Mouse (Mus musculus) gastrocnemius, adult 2 months (tissue): ENCODE results near the gene Lrrc7. TPM values are rescaled to one million over a fixed set of nuclear protein-coding genes. Genes with fewer than 3 reads are reported as not detected.

Source experiments
- DNase-seq: peaks from one replicate; pipeline ENCODE4 v3.0.0; 2022
- H3K27ac ChIP-seq: fragments of 200-600 bp; 2 replicates; pipeline ENCODE4 v1.8.1; 2022; ENCODE audit warnings: mild to moderate bottlenecking
- H3K4me3 ChIP-seq: fragments of 200-600 bp; 2 replicates; pipeline ENCODE4 v1.8.1; 2022; ENCODE audit warnings: mild to moderate bottlenecking, moderate library complexity
- CTCF ChIP-seq: fragments of 200-600 bp; IDR thresholded peaks from 2 replicates; pipeline ENCODE4 v1.8.1; 2022; ENCODE audit warnings: antibody characterized with exemption, mild to moderate bottlenecking, moderate library complexity
- intact Hi-C: fragments of 180-260 bp; cut with DNase I; formaldehyde crosslinking; loops from one replicate; pipeline ENCODE4 v1.15.1; 2025
- long read RNA-seq, 2 experiments: library from polyadenylated mRNA; stranded (forward); transcript quantifications; one replicate each; pipeline ENCODE4 v2.0.0; 2021
- total RNA-seq, 2 experiments: library from RNA; stranded (reverse); gene quantifications; 2 replicates each; pipeline ENCODE4 v1.2.3; 2021

The Lrrc7 gene
- not detected for total RNA-seq
- long read RNA-seq, experiment 1 = 0 reads
- long read RNA-seq, experiment 2 = 0 reads

DNA sequence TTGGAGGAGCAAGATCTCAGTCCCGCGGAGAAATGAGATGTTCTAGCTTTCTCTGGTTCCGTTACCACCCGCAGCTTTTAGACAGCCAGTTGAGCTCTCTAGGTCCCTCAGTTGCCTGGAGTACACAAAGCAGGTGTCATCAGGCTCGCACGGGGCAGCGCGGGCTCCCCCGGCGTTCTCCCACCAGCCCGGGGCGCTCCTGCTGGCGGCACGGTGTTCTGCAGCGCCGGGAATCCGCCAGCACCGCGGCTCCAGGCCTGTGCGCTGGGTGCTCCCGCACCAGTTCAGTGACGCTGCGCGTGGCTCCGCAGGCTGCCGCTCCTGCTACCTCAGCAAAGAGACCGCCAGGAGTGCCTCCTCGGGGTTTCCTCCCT, at the start of gene Lrrc7:
Lrrc7 (minus strand) TSS at position 235 of the 374 bp plus-strand sequence.
- Histone ChIP-seq H3K27ac (no peak within 1 kb of the TSS), H3K4me3 (peak within 1 kb of the TSS; percentile 57)
- intact Hi-C loops = no loop called here
- no peak for DNase-seq
- TF ChIP-seq CTCF = no peak

DNA sequence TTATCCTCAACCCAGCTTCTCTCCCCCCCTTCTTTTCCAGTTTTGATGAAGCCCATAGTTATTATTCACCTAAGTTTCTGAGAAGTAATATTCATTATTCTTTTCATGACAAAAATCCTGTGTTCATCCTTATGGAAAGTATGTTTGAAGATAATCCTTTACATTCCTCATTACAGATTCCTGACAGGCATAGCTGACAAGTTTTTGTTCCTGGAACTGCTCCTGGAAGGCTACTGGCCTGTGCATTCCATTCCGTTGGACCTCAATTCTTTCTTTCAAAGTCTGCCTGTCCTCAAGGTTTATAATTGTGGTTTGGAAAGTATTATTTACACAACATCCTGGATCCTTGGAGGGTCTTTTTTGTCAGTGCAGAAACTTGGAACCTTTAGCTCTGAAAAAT, 45.0 kb upstream of the Lrrc7 start:
- intact Hi-C loops = no loop called here
- DNase-seq = no peak
- Histone ChIP-seq H3K4me3 (no peak overlapping the region), H3K27ac (no peak overlapping the region)
- no peak for TF ChIP-seq CTCF

DNA sequence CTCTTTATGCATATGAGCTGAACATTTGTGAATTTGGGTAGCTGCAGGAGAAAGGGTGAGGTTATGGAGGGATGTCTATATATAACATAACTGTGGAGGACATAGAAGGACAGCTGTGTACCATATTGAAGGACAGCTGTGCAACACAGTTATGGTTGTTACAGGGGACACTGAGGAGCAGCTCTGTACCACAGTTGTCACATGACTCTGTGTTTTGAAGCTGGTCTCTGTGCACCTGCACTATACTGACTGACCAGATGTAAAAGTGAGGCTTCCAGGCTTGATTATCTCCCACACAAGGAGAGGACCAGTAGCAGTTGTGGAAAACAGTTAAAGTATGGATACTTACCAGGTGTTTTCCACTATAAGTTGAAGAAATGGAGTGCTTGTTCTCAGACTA, 43.3 kb upstream of the Lrrc7 start:
- no peak overlapping the region for H3K4me3 ChIP-seq
- no peak overlapping the region for H3K27ac ChIP-seq
- DNase-seq = no peak
- intact Hi-C loops = no loop called here
- no peak for TF ChIP-seq CTCF

DNA sequence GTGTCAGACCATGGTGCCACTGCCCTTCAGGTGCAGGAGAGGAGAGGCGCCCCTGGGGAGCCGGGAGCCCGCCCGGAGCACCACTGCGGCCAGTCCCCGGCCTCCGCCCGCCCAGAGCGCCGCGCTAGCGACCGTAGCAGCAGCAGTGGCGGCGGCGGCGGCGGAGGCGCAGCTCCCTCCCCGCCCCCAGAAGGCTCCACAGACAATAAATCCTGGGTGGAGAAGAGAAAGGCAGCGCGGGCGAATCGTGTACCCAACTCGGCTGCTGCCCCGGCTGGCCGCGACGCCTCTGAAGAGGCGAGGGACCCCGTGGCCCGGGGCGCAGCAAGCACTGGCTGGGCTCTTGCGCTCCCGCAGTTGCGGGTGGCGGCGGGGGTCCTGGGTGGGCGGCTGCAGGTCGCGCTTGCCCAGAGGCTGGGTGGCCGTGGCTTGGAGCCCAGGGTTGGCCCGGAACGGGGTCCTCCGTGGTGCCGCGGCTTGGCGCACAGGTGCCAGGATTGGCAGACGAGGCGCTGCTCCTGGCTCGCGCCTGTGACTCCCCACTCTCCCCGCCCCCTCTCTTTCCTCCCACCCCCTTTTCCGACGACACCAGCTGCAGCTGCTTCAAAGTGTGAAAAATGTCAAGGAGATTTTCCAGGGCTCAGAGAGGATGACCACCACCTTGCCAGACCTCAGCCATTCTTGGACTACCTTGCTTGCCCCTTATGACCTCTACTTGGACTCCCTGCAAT, 600 bp downstream of the Lrrc7 start:
- peak overlapping the region; percentile 57 for H3K4me3 ChIP-seq
- no peak overlapping the region for H3K27ac ChIP-seq
- intact Hi-C loops = no loop called here
- TF ChIP-seq CTCF = no peak
- peak; percentile 22 for DNase-seq

DNA sequence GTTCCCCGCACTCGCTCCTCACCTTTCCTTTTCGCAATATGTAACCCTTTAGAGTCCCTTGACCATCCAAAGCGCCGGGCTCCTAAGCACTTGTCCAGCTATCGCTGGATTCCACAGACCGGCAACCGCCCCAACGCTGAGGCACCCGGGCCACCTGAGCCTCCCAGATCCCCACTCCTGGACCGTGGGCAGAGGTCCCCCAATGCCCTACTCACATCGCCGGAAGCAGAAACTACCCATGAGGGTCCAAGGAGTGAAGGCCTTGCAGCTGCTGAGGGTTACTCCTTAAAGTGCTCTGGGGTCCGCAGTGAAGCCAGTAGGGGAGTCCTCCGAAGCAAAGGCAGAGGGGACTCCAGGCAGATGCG, 1.1 kb downstream of the Lrrc7 start:
- intact Hi-C loops = no loop called here
- DNase-seq = no peak
- H3K27ac ChIP-seq = no peak overlapping the region
- TF ChIP-seq CTCF = no peak
- peak overlapping the region; percentile 57 for H3K4me3 ChIP-seq

DNA sequence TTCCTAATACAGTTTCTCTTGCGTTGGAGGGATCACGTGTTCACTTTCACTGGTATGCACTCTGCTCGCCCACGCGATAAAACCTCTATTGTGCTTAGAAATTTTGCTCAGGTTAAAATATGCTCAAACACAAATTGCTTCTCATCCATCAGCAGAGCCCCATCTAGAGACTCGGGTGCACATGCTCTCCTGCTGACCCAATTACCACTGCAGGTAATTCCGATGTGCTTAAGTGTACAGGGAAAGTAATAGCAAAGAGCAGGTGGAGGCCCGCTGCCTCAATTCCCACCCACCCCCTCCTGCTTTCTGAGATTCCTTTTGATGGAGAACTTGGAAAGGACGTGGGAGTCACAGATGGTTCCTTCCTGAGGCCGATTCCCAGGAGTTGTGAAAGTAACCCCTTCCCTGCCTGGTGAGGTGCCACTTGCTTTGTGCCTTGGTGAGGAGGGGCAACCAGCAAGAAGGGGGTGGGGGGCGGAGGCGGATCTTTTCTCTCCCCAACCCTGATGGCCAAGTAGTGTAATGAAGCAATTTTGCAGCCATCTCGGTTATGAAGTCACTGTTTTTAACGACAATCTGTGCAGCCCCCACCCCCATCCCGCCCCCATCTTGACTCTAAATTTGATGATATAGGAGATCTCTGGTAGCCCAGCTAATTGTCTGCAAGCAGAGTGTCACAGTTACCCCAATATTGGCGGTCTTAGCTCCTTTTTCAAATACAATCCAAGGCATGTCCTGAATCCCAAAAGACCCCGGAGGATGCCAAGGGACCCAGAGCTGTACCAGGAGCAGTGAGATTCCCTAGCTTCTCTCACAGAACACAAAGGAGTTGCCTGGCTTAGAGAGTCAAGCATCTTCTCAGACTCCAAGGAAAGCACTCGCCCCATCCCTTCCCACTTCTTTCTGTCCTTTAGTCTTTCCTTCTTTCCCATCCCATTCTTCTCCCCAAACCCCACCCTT, 2.0 kb downstream of the Lrrc7 start:
- no peak overlapping the region for H3K27ac ChIP-seq
- intact Hi-C loops = no loop called here
- no peak for TF ChIP-seq CTCF
- no peak overlapping the region for H3K4me3 ChIP-seq
- DNase-seq = no peak

DNA sequence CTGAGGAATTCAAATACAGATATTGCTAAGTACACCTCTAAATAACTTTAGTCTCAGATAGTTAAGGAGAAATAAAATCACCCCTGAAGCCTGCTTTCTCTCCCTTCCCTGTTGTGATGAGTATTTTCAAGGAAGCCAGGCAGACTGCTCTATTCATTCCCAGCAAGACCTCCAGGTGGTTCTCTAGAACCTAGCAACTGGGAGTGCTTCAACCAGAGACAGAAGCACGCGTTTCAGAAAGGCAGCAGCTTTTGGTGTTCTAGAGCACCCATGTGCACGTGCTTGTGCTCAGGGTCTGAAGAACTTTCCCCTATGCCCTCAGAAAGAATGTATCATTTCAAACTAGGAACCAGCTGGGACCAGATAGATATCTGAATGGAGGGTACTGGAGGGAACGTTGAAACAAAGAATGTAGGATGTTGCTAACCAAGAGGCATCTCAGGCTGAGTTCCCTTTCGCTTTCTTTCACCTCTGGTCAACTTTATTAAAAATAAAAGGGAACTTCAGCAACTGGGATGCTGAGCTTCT, 2.8 kb downstream of the Lrrc7 start:
- TF ChIP-seq CTCF = no peak
- no peak for DNase-seq
- no peak overlapping the region for H3K4me3 ChIP-seq
- H3K27ac ChIP-seq = no peak overlapping the region
- intact Hi-C loops = no loop called here

DNA sequence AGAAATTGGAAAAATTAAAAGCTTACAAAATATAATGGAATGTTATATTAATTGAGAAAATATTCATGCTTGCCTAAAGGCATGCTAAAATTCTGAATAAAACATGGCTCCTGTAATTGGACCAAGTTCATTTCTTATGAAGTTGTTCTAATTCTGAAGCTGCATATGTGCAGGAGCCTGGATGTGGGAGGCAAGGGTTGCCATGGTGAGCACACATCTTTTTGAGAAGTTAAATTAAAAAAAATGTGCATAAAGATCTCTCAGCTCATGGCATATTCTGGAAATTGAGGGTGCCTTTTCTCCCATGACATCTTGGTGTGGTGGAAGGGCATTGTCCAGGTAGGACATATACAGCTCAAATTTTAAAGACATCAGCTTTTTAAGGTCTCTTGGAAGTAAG, 3.4 kb downstream of the Lrrc7 start:
- H3K27ac ChIP-seq = no peak overlapping the region
- intact Hi-C loops = no loop called here
- no peak overlapping the region for H3K4me3 ChIP-seq
- no peak for TF ChIP-seq CTCF
- DNase-seq = no peak

DNA sequence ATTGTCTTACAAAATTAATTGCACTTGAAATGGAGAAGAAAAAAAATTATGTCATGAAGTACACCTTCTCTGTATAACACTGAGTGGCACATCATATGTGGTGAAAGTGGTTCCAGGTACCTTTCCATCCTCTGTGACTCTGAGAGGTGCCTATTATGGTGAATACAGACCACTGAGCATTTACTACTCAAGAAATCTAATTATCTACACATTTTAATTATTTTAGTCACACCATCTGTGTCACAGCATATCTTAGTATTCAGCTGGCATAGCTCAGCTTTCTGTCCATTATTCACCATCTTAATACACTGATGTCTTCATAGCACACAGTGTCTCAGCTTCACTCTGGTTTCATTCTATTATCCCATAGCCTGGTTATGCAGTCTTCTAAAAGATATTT, 7.7 kb downstream of the Lrrc7 start:
- intact Hi-C loops = no loop called here
- H3K27ac ChIP-seq = no peak overlapping the region
- no peak for TF ChIP-seq CTCF

DNA sequence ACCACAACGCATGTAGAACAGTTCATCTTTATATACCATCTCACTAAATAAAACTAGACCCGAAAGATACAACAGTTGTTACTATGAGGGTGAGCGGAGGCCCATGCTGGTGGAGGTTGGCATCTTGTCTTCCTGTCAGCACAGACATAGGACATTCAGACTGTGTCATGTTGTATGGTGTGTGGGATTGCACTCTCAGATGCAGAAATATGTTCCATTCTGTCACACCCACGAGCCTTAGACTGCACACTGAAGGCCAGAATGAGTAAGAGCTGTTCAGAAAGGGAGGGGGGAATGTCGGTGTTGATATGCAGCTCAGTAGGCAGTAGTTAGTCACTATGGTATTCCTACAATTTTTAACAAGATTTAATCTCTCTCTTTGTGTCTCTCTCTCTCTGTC, 9.9 kb downstream of the Lrrc7 start:
- TF ChIP-seq CTCF = no peak
- H3K27ac ChIP-seq = no peak overlapping the region
- no peak for DNase-seq
- intact Hi-C loops = no loop called here
- no peak overlapping the region for H3K4me3 ChIP-seq

More for the DNA sequence above, 7.7 kb downstream of the Lrrc7 start:
- H3K4me3 ChIP-seq = no peak overlapping the region
- DNase-seq = no peak

DNA sequence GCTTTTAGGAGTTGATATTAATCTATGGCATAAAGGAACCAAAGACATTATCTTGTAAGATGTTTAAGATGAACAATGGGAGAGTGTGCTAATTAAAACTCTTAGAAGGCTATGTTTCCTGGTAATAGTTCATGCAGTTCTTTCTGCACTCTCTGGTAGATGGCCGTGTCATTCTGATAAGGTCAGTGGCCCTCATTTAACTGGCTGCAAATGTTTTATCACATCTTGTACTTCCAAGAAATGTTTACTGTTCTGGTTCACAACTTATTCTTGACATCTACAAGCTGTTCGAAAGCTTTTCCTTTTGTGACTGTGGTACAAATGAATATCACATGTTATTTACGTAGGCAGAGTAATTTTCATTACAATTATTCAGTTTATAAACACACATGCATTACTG, 18.5 kb downstream of the Lrrc7 start:
- intact Hi-C loops = no loop called here
- no peak for DNase-seq
- no peak overlapping the region for H3K27ac ChIP-seq
- no peak overlapping the region for H3K4me3 ChIP-seq
- no peak for TF ChIP-seq CTCF

DNA sequence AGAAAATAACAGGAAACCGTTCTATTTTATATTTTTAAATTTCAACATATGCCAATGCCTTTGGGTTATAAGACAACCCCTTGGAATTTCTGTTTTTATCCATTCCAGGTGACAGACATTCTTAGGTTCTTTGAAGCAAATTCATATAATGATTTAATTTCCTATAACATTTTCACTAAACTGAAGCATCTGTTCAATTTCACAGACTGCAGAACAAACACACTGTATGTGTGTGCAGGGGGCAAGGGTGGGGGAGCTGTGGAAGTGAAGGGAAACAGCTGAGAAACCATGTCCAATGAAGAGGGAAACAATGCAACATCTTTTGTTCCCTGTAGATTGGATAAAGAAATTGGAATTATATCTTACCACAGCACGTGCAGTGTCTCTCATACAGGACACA, 29.2 kb downstream of the Lrrc7 start:
- DNase-seq = no peak
- Histone ChIP-seq H3K27ac (no peak overlapping the region), H3K4me3 (no peak overlapping the region)
- TF ChIP-seq CTCF = no peak
- intact Hi-C loops = no loop called here

DNA sequence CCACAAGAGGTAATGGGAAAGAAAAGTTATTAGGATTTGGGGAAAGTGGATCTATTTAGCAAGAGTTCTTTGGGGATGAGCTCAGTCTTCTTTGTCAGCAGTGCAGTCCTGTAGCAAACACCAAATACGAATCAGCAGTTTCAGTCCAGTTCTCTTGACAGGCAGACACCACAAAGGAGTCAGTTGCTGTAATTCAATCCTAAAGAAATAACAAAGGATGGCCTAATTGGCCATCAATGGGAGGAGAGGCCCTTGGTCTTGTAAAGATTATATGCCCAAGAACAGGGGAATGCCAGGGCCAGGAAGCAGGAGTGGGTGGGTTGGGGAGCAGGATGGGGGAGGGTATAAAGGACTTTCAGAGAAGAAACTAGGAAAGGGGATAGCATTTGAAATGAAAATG, 33.5 kb downstream of the Lrrc7 start:
- intact Hi-C loops = no loop called here
- no peak for TF ChIP-seq CTCF
- H3K4me3 ChIP-seq = no peak overlapping the region
- no peak overlapping the region for H3K27ac ChIP-seq
- no peak for DNase-seq
